Mouse (Mus musculus) ZHBTc4 (cell line): ENCODE results near the gene Alkbh6.

ENCODE experiments used
- DNase-seq: peaks from one replicate; pipeline ENCODE4 v3.0.0-alpha.2; 2011; ENCODE audit warnings: low read depth, low spot score

The Alkbh6 gene

DNA sequence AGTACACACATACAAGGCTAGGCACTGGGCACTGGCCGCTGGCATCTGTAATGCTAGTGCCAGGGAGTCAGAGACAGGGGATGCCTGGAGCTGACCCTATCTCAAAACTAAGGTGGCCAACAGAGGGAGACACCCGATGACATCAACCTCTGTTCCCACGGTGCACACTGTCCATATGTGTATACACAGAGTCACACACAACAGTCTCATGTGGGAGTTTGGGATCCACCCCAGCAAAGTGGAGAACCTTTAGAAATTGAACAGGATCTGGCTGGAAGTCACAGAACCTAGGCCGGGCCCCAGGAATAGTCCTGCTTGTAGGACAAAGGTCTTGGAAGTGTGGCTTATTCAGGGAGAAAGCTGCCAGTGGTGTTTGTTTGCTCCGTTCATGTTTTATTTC, 14.2 kb upstream of the Alkbh6 start:
- no peak for DNase-seq

DNA sequence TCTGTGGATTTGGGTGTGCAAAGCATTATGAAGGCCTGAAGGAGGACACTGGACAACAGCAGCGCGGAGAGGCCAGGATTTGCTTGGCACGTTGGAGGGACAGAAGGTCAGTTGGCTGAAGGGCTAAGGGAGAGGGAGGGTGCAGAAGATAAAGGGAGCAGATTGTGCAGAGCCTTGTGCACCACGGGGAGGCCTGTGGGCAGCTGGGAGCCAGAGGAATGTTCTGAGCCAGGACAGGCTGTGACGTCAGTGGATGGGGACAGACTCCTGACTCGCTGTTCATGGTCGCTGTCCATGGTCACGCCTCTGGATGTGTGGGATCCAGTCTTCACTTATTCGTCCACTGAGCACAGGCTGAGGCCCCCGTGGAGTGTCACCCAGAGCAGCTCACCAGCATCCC, 13.4 kb upstream of the Alkbh6 start:
- DNase-seq, result peak; percentile 70

DNA sequence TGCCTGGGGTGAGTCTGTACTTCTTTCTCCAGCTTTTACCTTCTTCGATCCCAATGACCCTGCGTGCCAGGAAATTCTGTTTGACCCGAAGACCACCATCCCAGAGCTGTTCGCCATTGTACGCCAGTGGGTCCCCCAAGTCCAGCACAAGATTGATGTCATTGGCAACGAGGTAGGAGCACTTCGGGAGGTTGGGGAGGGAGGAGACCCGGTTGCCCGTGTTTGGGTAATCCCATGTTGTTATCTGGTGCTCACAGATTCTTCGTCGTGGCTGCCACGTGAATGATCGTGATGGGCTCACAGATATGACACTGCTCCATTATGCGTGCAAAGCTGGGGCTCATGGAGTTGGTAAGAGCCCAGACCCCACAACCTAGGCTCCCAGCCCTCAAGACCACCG, 11.7 kb upstream of the Alkbh6 start:
- no peak for DNase-seq

DNA sequence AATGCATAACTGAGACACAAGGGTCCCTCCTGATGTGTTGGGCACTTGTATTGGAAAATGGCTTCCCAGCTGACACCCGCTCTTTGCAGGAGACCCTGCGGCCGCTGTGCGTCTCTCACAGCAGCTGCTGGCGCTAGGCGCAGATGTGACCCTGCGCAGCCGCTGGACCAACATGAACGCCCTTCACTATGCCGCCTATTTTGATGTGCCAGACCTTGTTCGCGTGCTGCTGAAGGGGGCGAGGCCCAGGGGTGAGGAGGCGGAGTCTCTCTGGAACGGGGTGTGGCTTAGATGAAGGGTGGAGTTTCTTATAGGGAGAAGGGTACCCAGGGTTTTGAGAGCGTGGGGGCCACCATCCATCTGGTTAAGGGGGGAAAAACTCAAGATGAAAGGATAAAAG, 11.3 kb upstream of the Alkbh6 start:
- DNase-seq, result peak; percentile 76

DNA sequence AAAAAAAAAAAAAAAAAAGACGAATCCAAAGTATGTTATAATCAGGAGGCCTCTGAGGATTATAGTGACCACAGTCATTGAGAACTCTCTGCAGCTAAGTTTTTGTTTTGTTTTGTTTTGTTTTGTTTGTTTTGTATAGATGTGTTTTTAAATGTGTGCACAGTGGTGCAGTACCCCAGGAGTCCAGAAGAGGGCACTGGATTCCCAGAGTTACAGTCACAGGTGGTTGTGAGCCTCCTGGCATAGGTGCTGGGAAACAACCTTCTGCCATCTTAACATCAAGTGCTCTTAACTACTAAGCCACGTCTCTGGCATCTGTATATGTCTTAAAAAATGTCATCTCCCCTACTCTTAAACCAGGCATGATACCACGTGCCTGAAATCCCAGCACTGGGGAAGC, 7.6 kb upstream of the Alkbh6 start:
- peak; percentile 78 for DNase-seq

DNA sequence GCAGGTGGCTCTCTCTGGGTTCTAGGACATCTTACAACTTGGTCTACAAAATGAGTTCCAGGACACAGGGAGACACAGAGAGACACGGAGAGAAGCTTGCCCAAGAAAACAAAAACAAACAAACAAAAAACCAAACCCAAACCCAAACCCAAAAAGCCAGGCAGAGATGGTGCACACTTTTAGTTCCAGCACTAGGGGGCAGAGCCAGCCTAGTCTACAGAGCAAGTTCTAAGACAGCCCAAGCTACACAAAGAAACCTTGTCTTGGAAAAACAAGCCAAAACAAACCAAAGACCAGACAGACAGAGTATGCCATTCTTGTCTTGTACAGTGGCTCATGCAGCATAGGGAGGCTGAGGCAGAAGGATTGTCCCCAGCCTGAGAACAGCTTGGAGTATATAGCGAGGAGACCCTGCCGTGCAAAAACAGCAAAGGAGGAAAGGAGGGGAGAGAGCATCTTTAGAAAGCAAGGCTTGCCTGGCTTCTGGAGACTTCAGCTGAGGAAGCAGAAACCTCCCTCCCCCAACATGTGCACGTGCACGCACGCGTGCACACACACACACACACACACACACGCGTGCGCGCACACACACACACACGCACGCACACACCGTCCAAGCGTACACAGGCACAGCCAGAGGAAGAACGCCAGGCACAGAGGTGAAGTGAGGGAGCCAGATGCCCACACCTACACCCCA, 2.3 kb upstream of the Alkbh6 start:
- DNase-seq, result peak; percentile 66

DNA sequence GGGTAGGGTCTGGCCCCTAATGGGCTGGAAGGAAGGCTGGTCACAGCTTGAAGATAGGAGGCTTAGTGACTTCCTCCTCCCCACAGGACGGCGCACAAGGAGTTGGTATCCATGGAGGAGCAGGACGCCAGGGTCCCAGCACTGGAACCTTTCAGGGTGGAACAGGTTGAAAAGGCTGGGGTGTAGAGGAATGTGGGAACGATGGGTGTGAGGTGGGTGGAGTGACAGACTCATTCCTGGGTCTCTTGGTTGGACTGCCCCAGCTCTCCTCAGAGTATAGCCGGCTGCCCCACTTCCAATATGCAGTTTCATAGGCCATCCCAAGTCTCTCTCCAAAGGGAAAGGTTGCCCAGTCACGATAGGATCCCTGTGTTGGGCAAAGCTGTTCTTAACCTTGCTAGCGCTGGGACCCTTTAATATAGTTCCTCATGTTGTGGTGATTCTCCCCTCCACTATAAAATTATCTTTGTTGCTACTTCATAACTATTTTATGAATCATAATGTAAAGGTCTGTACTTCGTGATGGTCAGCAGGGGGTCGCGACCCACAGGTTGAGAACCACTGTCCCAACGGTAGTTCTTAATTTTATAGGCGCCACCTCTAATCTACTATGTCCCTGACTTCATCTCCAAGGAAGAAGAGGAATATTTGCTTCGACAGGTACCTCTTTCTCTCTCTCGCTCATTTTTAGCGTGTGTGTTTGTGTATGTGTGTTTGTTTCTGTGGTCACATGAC, 1.0 kb downstream of the Alkbh6 start:
- no peak for DNase-seq

DNA sequence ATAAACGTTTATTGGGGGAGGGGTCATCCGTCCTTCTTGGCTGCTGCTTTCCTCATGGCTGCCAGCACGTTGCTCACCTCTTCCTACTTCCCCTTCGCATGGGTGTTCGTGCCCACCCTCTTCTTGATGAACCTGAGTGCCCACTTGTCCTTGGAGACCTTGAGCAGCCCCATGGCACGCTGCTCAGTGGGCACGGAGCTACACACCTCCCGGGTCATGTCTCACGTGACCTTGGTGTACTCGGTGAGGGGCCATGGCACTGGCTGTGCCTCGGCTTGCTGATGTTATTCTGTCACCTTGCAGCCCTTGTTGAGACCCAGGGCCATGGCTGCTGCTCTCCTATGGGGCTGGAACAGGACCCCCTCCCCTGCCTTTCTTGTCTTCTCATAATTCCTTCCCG, 1.6 kb downstream of the Alkbh6 start:
- no peak for DNase-seq

DNA sequence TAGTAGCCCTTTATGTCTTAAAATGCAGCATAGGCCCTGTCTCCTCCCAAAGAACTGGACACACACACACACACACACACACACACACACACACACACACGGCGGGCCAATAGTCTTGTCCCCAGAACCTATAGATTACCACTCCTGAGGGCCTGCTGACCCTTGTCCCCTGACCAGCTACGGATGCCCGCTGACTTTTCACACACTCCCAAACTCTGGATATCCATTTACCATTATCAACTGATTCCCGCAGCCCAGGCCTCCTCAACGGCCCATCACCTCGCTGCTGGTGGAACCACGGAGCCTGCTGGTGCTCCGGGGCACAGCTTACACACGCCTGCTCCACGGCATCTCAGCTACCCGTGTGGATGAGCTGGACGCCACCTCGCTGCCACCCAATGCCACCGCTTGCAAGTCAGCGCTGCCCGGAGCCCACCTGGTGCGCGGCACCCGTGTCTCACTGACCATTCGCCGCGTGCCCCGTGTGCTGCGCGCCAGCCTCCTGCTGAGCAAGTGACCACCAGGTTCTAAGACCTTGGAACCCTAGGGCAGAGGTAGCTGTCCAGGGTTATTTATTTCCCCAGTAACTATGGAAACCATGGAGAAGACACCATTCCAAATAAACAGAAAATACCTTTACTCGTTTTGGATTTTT, 5.3 kb downstream of the Alkbh6 start:
- DNase-seq, result no peak

DNA sequence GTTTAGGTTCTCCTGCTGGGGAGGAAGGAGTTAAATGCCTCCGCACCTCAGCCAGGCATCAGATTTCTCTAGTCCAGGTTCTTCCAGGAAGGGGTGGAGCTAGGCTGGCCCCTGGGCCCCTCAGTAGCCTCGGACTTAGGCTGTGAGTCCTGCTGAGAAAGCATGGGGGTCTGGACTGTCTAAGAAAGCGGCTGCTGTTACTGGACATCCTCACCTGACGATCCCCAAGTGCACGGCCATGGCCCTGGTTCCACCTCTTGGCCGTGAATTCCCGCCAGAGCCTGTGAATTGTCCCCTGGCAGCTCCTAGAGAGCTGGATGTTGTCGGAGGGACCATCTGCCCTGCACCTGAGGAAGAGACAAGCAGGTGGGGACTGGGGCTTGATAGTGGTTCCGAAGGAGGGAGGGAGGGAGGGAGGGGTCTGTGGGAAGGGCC, 6.2 kb downstream of the Alkbh6 start, which contains the start of gene Syne4:
Syne4 (plus strand) TSS at position 87 of the 435 bp plus-strand sequence.
- DNase-seq, result peak; percentile 50

DNA sequence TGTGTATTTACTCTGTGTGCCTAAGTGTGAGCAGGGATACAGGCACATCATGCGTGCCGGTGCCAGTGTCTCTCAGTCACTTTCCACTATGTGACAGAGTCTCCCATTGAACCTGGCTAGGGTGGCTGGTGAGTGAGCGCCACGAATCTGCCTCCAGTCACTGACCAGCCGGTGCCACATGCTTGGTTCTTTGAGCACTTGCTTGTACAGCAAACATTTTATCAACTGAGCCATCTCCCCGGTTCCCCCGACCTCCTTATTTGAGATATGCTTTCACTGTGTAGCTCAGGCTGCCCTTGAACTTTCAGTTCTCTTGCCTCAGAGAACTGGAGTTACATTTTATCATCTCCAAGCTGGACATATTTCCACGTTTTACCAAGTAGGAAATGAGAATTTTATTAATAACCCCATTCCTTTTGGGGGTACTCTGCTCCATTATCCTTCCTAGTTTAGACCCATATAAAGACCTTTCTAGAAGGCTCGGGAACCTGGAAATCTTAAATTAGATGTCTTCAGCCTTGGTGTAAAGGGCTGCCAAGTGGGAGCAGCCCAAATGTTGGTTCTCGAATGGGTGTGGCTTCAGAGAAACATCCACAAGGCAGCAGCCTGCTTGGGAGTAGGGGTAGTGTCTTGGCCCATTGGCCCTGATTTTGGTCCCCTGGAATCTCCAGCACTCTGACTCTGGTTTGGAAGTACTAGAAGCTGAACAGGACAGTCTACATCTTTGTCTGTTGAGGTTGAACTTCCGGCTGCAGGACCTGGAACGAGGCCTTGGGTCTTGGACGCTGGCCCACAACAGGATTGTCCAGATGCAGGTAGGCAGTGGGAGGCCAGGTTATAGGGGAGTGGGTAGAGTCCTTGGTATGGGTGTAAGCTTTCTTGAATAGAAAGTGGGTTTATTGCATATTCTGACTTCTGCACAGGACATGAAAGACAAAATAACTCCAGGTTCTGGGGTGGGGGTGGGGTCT, 7.3 kb downstream of the Alkbh6 start:
- no peak for DNase-seq

DNA sequence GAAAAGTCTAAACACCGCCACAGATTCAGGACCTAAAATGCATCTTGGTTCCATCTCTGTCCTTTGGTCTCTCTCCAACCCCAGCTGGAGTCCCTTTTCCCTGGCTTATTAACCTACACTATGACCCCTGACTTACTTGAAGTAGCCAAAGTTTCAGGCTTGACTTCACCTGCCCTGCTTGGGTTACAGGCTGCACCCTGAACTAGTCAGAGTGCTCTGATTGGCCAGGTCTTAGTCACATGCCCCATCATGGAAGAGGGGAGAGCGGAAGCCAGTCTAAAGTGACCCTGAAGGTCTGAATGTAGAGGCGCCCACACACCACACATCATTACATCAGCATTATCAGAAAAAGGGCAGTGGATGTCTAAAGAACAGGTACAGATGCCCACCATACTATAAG, 9.6 kb downstream of the Alkbh6 start:
- no peak for DNase-seq

DNA sequence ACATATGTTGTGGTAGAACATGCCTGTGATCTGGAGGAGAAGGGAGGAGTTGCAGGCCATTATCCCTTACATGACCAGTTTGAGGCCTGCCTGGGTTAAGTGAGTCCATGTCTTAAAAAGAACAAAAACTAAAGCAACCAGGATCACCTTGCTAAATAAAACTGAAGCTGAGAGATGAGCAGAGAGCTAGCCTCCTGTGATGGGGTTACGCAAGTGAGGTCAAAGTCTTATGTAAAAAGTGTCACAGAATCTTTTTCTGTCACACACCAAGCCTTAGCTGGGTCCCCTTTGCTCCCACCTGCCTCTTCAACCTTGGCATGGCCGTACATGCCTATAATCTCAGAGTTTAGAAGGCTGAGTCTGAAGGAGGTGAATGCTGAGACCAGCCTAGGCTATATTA, 12.4 kb downstream of the Alkbh6 start:
- DNase-seq, result no peak

DNA sequence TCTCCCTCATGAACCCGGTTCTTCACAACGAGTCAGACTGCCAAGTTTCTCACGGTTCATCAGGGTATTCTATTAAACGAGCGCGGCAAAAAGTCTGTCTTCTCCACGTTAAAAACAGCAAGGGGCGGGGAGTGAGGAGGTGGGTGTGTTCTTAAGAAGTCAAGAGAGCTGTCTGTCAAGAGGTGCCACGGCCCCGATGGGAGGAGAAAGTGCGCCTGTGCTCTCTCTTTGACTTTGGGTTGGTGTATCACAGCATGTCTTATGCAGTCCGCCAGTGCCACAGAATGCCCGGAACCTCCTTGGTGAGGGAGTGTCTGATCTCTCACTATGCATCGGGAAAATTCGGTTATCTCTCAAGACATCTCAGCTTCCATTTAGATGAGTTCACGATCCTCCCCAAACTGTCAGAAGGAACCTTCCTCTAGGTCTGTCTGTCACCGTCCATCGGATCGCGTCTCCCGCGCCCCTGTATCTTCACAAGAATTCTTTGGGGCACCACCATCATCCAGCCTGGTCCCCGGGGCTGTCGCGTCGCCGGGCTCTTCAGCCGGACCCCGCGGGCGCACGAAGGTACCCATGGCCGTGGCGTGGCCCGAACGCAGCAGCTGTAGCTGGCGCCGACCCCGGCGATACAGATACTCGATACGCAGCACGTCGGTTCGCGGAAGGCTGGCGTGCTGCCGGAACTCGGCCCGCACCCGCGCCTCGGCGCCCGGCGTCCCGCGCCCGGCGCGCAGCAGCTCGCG, 13.2 kb downstream of the Alkbh6 start, which contains the start of gene E130208F15Rik:
E130208F15Rik (plus strand) TSS at position 202 of the 746 bp plus-strand sequence.
- peak; percentile 90 for DNase-seq

DNA sequence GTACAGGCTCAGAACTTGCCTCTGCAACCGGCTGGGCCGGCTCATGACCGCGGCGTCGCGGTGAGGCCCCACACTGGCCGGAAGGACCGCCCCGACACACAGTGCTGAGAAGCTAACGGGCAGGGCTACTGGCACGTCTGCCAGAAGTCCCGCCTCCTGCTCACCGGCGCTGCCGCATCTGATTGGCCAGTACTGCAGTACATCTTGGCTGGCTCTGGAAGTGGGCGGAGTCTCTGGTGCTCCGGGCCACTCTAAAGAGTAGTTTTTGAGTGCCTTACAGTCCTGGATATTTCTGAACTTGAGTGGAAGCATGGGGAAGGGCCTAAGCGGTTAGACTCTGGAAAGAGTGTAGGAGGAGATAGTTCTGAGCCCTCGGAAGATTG, 13.8 kb downstream of the Alkbh6 start:
- peak; percentile 98 for DNase-seq

DNA sequence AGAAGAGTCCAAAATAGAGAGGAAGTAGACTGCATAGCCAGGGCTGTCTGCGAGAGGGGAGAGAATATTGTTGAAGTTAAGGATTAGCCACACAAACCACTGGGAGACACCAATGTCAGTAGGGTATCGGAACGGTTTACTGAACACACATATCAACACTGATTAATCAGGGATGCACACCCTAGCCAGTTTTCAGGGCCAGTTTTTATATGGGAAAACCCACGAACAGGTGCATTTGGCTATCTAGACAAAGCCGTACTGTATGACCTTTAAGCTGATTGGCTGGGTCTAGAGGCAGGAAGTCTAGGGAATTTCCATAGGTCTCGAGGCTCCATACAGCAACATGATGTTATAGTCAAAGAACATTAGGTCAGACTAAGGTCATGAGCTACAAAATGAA, 14.3 kb downstream of the Alkbh6 start:
- DNase-seq, result peak; percentile 32

DNA sequence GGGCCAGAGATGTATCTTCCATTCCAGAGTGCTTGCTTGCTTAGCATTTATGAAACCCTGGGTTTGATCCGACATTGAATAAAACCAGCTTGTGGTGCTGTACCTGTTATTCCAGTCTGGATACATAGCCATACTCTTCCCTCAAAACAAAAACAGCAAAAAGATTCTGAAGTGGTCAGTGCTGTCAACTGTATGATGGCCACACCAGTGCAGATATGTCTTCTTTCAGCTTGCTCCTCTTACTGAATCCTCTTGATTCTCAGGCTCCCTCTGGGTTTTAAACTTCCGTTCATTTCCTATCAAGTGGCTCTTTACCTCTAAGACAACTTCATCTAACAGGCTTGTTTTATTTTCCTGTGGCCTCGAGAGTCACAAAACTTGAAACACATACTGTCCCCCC, 15.3 kb downstream of the Alkbh6 start, which contains the start of gene Sdhaf1:
Sdhaf1 (minus strand) TSS at position 101 of the 400 bp plus-strand sequence.
- DNase-seq, result no peak

DNA sequence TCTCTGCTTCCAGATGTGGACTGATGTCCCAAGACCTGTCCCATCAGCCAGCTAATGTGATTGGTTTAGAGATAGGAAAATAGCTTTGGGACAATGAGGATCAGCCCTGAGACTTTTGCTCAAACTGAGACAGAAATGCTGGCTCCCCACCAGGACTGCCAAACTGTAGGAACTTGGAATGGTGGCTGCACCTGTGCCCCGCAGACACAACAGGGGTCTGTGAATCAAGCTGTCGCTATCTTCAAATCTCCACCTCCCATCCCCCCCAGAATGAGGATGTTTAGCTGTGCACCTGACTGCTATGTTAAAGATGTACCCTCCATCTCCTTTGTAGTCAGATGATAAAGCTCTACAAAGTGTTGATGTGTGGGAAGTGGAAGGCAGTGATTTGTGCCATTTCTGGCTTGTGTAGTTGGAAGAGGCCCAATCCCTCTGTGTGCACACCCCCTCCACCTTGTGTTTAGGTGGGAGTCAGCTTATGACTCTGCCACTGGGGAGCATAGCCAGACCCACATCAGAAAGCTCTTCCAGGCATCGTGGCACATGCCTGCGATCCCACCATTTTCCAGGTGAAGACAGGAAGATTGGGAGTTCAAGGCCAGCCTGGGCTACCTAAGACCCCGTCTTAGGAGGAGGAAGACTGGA, 15.9 kb downstream of the Alkbh6 start:
- DNase-seq, result no peak

DNA sequence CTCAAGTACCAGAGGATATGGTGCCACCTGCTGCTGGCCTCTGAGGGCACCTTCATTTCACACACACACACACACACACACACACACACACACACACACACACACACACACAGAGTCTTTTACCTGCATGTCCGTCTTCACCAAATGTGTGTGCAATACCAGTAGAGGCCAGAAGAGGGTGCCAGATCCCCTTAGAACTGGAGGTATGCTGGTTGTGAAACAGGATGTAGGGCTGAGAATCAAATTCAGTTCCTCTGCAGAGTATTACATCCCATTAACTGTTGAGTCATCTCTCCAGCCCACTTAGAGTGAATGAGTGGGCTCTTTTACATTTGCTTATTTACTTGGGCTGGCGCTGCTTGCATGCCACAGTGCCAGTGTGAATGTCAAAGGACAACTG, 16.8 kb downstream of the Alkbh6 start:
- DNase-seq, result peak; percentile 88

DNA sequence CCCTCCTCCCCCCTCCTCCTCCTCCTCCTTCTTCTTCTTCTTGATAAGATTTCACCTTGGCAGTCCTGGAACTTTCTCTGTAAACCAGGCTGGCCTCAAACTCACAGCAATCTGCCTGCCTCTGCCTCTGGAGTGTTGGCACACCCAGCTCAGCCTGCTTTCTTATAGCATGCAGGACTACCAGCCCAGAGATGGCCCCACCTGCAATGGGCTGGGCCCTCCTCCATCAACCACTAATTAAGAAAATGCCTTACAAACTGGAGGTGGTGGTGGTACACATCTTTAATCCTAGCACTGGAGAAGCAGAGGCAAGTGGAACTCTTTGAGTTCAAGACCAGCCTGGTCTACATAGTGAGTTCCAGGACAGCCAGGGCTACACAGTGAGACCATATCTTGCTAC, 17.9 kb downstream of the Alkbh6 start:
- DNase-seq, result no peak
